Mouse (Mus musculus) limb, embryonic 12.5 days (tissue): Measurements from ENCODE around the gene Dcun1d5. TPM values are rescaled to one million over a fixed set of nuclear protein-coding genes. Genes with fewer than 3 reads are reported as not detected.

Source experiments
- ATAC-seq: fragments of 200-750 bp; cut with Nextera tagmentation; 2 replicates; pipeline ENCODE4 v1.8.0; 2017; ENCODE audit warnings: low read depth, moderate TSS enrichment; ENCODE audit not compliant: insufficient number of reproducible peaks, insufficient read depth, low FRiP score, low TSS enrichment
- H3K27ac ChIP-seq: fragments of 300-500 bp; sonication (generic); 2 replicates; pipeline ENCODE4 v1.5.1; 2016; ENCODE audit warnings: mild to moderate bottlenecking, moderate library complexity
- H3K27me3 ChIP-seq: fragments of 300-500 bp; sonication (generic); 2 replicates; pipeline ENCODE4 v1.6.1; 2016; ENCODE audit warnings: mild to moderate bottlenecking, moderate library complexity
- H3K36me3 ChIP-seq: fragments of 300-500 bp; sonication (generic); 2 replicates; pipeline ENCODE4 v1.6.1; 2016; ENCODE audit warnings: mild to moderate bottlenecking, moderate library complexity
- H3K4me1 ChIP-seq: fragments of 300-500 bp; sonication (generic); replicated peaks from 2 replicates; pipeline ENCODE4 v1.6.1; 2016
- H3K4me2 ChIP-seq: fragments of 300-500 bp; sonication (generic); 2 replicates; pipeline ENCODE4 v1.6.1; 2016; ENCODE audit warnings: mild to moderate bottlenecking, moderate library complexity
- H3K4me3 ChIP-seq: fragments of 300-500 bp; sonication (generic); replicated peaks from 2 replicates; pipeline ENCODE4 v1.5.1; 2016; ENCODE audit warnings: mild to moderate bottlenecking
- H3K9ac ChIP-seq: fragments of 300-500 bp; sonication (generic); replicated peaks from 2 replicates; pipeline ENCODE4 v1.6.1; 2016; ENCODE audit warnings: mild to moderate bottlenecking, moderate library complexity
- H3K9me3 ChIP-seq: fragments of 300-500 bp; sonication (generic); 2 replicates; pipeline ENCODE4 v1.6.1; 2016; ENCODE audit warnings: mild to moderate bottlenecking, moderate library complexity
- WGBS: fragments of 180-500 bp; shearing (Covaris S2); methylation state at CpG from one replicate; pipeline ENCODE4 v1.1.7; 2016; 5-methylcytosine and 5-hydroxymethylcytosine counted together
- polyA plus RNA-seq: library from polyadenylated mRNA; unstranded; fragments of >200 nt; fragmentation: Nextera tagmentation; extraction: Ambion mirVana; gene quantifications from 2 replicates; pipeline ENCODE4 v1.2.1, GENCODE M21; 2016

Gene Dcun1d5
- polyA plus RNA-seq, 1 experiment from 2014 or later: 156 TPM

GRCm38 (mm10) chr9:7216240-7216639 lies 31.9 kb downstream of the Dcun1d5 start:
- Histone ChIP-seq H3K9me3 (no peaks in the 10 kb centered on the region), H3K4me3 (no peak overlapping the region), H3K4me2 (no peak overlapping the region), H3K27me3 (no peaks in the 10 kb centered on the region), H3K27ac (no peak overlapping the region), H3K9ac (no peak overlapping the region), H3K36me3 (peaks cover 24% of the 10 kb centered on the region), H3K4me1 (no peaks in the 10 kb centered on the region)
- no peak for ATAC-seq
- 55% methylated on average over 2 of the region's 2 CpGs for WGBS

GRCm38 (mm10) chr9:7221024-7221423 lies 36.7 kb downstream of the Dcun1d5 start:
- Histone ChIP-seq H3K27ac (no peak overlapping the region), H3K4me3 (no peak overlapping the region), H3K9me3 (no peaks in the 10 kb centered on the region), H3K9ac (no peak overlapping the region), H3K4me2 (no peak overlapping the region), H3K4me1 (no peaks in the 10 kb centered on the region), H3K27me3 (no peaks in the 10 kb centered on the region), H3K36me3 (peaks cover 4% of the 10 kb centered on the region; the same call in 1 of the 2 replicates)
- no peak for ATAC-seq
- 85% methylated on average over 5 of the region's 5 CpGs for WGBS

- no peaks in the 10 kb centered on the region for H3K27me3 ChIP-seq
- no peak for ATAC-seq
- no peak overlapping the region for H3K9ac ChIP-seq
- H3K4me1 ChIP-seq: no peaks in the 10 kb centered on the region
- no peaks in the 10 kb centered on the region for H3K9me3 ChIP-seq
- H3K4me3 ChIP-seq: no peak overlapping the region
- peaks cover 4% of the 10 kb centered on the region; the same call in 1 of the 2 replicates for H3K36me3 ChIP-seq
- no peak overlapping the region for H3K27ac ChIP-seq
- 88% methylated on average over 7 of the region's 7 CpGs for WGBS
- no peak overlapping the region for H3K4me2 ChIP-seq
These were observed 37.1 kb downstream of the Dcun1d5 start for GRCm38 (mm10) chr9:7221460-7221859.

GRCm38 (mm10) chr9:7238619-7239018 lies 54.3 kb downstream of the Dcun1d5 start:
- Histone ChIP-seq H3K27ac (no peak overlapping the region), H3K4me2 (no peak overlapping the region), H3K4me1 (no peaks in the 10 kb centered on the region), H3K9ac (no peak overlapping the region), H3K27me3 (no peaks in the 10 kb centered on the region), H3K9me3 (no peaks in the 10 kb centered on the region), H3K4me3 (no peak overlapping the region), H3K36me3 (no peaks in the 10 kb centered on the region)
- WGBS: 90% methylated on average over 1 of the region's 1 CpGs
- no peak for ATAC-seq

GRCm38 (mm10) chr9:7239967-7240366 lies 55.6 kb downstream of the Dcun1d5 start:
- Histone ChIP-seq H3K4me1 (no peaks in the 10 kb centered on the region), H3K9me3 (no peaks in the 10 kb centered on the region), H3K27ac (no peak overlapping the region), H3K9ac (no peak overlapping the region), H3K36me3 (no peaks in the 10 kb centered on the region), H3K4me3 (no peak overlapping the region), H3K4me2 (no peak overlapping the region), H3K27me3 (no peaks in the 10 kb centered on the region)
- no peak for ATAC-seq
- WGBS: 86% methylated on average over 2 of the region's 2 CpGs

- H3K9me3 ChIP-seq: no peaks in the 10 kb centered on the region
- no peak overlapping the region for H3K4me2 ChIP-seq
- no peaks in the 10 kb centered on the region for H3K36me3 ChIP-seq
- ATAC-seq: no peak
- H3K4me3 ChIP-seq: no peak overlapping the region
- 35% methylated on average over 1 of the region's 1 CpGs for WGBS
- H3K27ac ChIP-seq: no peak overlapping the region
- no peak overlapping the region for H3K9ac ChIP-seq
- no peaks in the 10 kb centered on the region for H3K27me3 ChIP-seq
- H3K4me1 ChIP-seq: no peaks in the 10 kb centered on the region
These were observed 68.7 kb downstream of the Dcun1d5 start for GRCm38 (mm10) chr9:7252797-7253654.

Other genes starting within 250 kb of the Dcun1d5 start
- 22.3 and 24.7 TPM in 2 replicates for gene Dync2h1, start 74 bp upstream of the Dcun1d5 start, polyA plus RNA-seq
- gene Mmp13, start 88.0 kb downstream of the Dcun1d5 start, polyA plus RNA-seq: not detected in 2 replicates
- gene Mmp12, start 159.9 kb downstream of the Dcun1d5 start, polyA plus RNA-seq: not detected in 2 replicates
- gene Mmp1b, start 203.5 kb downstream of the Dcun1d5 start, polyA plus RNA-seq: not detected in 2 replicates